Mouse (Mus musculus) CH12.LX (cell line): ENCODE measurements around the gene Gm45337. TPM values are rescaled to one million over a fixed set of nuclear protein-coding genes. Genes with fewer than 3 reads are reported as not detected.

ENCODE experiments used
- polyA plus RNA-seq: library from polyadenylated mRNA; unstranded; fragments of >175 nt; gene quantifications from 2 replicates; pipeline ENCODE4 v1.2.1, GENCODE M21; 2012; ENCODE audit warnings: low read depth; ENCODE audit not compliant: insufficient read length
- total RNA-seq, 2 experiments: library from RNA; depleted of rRNA; stranded (reverse); fragments of 300-350 nt in 1 of 2; fragments of >200 nt in 1 of 2; gene quantifications; 2 replicates each; pipeline ENCODE4 v1.2.3; 2012 to 2014

Gene Gm45337
- total and polyA plus RNA-seq, 3 experiments: not detected

Other genes starting within 250 kb of the Gm45337 start
Only the 20 nearest of the 21 such genes appear.
- 16.9 and 18.8 TPM in 2 replicates for gene Tollip, start 226.1 kb downstream of the Gm45337 start, total RNA-seq (2012; rRNA removed)
- 22.3 and 22.8 TPM in 2 replicates for gene Tollip, start 226.1 kb downstream of the Gm45337 start, total RNA-seq (2014; rRNA removed)
- gene Tollip, start 226.1 kb downstream of the Gm45337 start, polyA plus RNA-seq: 24.4 and 29.6 TPM in 2 replicates
- gene Brsk2, start 194.9 kb downstream of the Gm45337 start, total RNA-seq (2012; rRNA removed): 10.7 and 10.9 TPM in 2 replicates
- 5.3 and 5.4 TPM in 2 replicates for gene Brsk2, start 194.9 kb downstream of the Gm45337 start, total RNA-seq (2014; rRNA removed)
- gene Brsk2, start 194.9 kb downstream of the Gm45337 start, polyA plus RNA-seq: 8.8 and 11.0 TPM in 2 replicates
- gene Mob2, start 83.5 kb downstream of the Gm45337 start, total RNA-seq (2012; rRNA removed): 22.4 and 25.9 TPM in 2 replicates
- gene Mob2, start 83.5 kb downstream of the Gm45337 start, total RNA-seq (2014; rRNA removed): 30.5 and 33.2 TPM in 2 replicates
- gene Mob2, start 83.5 kb downstream of the Gm45337 start, polyA plus RNA-seq: 26.3 and 27.3 TPM in 2 replicates
- gene Dusp8, start 48.8 kb downstream of the Gm45337 start, total RNA-seq (2012; rRNA removed): 1.2 and 1.5 TPM in 2 replicates
- gene Dusp8, start 48.8 kb downstream of the Gm45337 start, total RNA-seq (2014; rRNA removed): 0.07 and 0.17 TPM in 2 replicates
- 0.11 and 0.14 TPM in 2 replicates for gene Dusp8, start 48.8 kb downstream of the Gm45337 start, polyA plus RNA-seq
- gene Gm45618, start 23.9 kb downstream of the Gm45337 start, total RNA-seq (2012; rRNA removed): not detected in 2 replicates
- not detected in 2 replicates for gene Gm45618, start 23.9 kb downstream of the Gm45337 start, total RNA-seq (2014; rRNA removed)
- not detected in 2 replicates for gene Gm45618, start 23.9 kb downstream of the Gm45337 start, polyA plus RNA-seq
- gene Gm39115, start 8.6 kb downstream of the Gm45337 start, total RNA-seq (2012; rRNA removed): not detected in 2 replicates
- gene Gm39115, start 8.6 kb downstream of the Gm45337 start, total RNA-seq (2014; rRNA removed): not detected in 2 replicates
- not detected in 2 replicates for gene Gm39115, start 8.6 kb downstream of the Gm45337 start, polyA plus RNA-seq
- gene Gm29735, start 12.5 kb upstream of the Gm45337 start, total RNA-seq (2012; rRNA removed): not detected in 2 replicates
- gene Gm29735, start 12.5 kb upstream of the Gm45337 start, total RNA-seq (2014; rRNA removed): not detected in 2 replicates
- not detected in 2 replicates for gene Gm29735, start 12.5 kb upstream of the Gm45337 start, polyA plus RNA-seq
- not detected in 2 replicates for gene Gm4553, start 21.1 kb upstream of the Gm45337 start, total RNA-seq (2012; rRNA removed)
- gene Gm4553, start 21.1 kb upstream of the Gm45337 start, total RNA-seq (2014; rRNA removed): not detected in 2 replicates
- not detected in 2 replicates for gene Gm4553, start 21.1 kb upstream of the Gm45337 start, polyA plus RNA-seq
- not detected in 2 replicates for gene Krtap5-2, start 31.4 kb upstream of the Gm45337 start, total RNA-seq (2012; rRNA removed)
- not detected in 2 replicates for gene Krtap5-2, start 31.4 kb upstream of the Gm45337 start, total RNA-seq (2014; rRNA removed)
- not detected in 2 replicates for gene Krtap5-2, start 31.4 kb upstream of the Gm45337 start, polyA plus RNA-seq
- not detected in 2 replicates for gene Gm10153, start 45.8 kb upstream of the Gm45337 start, total RNA-seq (2012; rRNA removed)
- not detected in 2 replicates for gene Gm10153, start 45.8 kb upstream of the Gm45337 start, total RNA-seq (2014; rRNA removed)
- gene Gm10153, start 45.8 kb upstream of the Gm45337 start, polyA plus RNA-seq: not detected in 2 replicates
- gene Krtap5-3, start 56.8 kb upstream of the Gm45337 start, total RNA-seq (2012; rRNA removed): not detected in 2 replicates
- gene Krtap5-3, start 56.8 kb upstream of the Gm45337 start, total RNA-seq (2014; rRNA removed): not detected in 2 replicates
- not detected in 2 replicates for gene Krtap5-3, start 56.8 kb upstream of the Gm45337 start, polyA plus RNA-seq
- gene Gm7579, start 67.3 kb upstream of the Gm45337 start, total RNA-seq (2012; rRNA removed): not detected in 2 replicates
- not detected in 2 replicates for gene Gm7579, start 67.3 kb upstream of the Gm45337 start, total RNA-seq (2014; rRNA removed)
- gene Gm7579, start 67.3 kb upstream of the Gm45337 start, polyA plus RNA-seq: not detected in 2 replicates
- not detected in 2 replicates for gene Krtap5-5, start 85.4 kb upstream of the Gm45337 start, total RNA-seq (2012; rRNA removed)
- gene Krtap5-5, start 85.4 kb upstream of the Gm45337 start, total RNA-seq (2014; rRNA removed): not detected in 2 replicates
- gene Krtap5-5, start 85.4 kb upstream of the Gm45337 start, polyA plus RNA-seq: not detected in 2 replicates
- gene Gm40460, start 96.5 kb upstream of the Gm45337 start, total RNA-seq (2012; rRNA removed): not detected in 2 replicates
- gene Gm40460, start 96.5 kb upstream of the Gm45337 start, total RNA-seq (2014; rRNA removed): not detected in 2 replicates
- gene Gm40460, start 96.5 kb upstream of the Gm45337 start, polyA plus RNA-seq: not detected in 2 replicates
- gene Gm2431, start 113.7 kb upstream of the Gm45337 start, total RNA-seq (2012; rRNA removed): not detected in 2 replicates
- gene Gm2431, start 113.7 kb upstream of the Gm45337 start, total RNA-seq (2014; rRNA removed): not detected in 2 replicates
- gene Gm2431, start 113.7 kb upstream of the Gm45337 start, polyA plus RNA-seq: not detected in 2 replicates
- not detected in 2 replicates for gene Gm4559, start 129.8 kb upstream of the Gm45337 start, total RNA-seq (2012; rRNA removed)
- not detected in 2 replicates for gene Gm4559, start 129.8 kb upstream of the Gm45337 start, total RNA-seq (2014; rRNA removed)
- not detected in 2 replicates for gene Gm4559, start 129.8 kb upstream of the Gm45337 start, polyA plus RNA-seq
- not detected in 2 replicates for gene Krtap5-1, start 152.5 kb upstream of the Gm45337 start, total RNA-seq (2012; rRNA removed)
- not detected in 2 replicates for gene Krtap5-1, start 152.5 kb upstream of the Gm45337 start, total RNA-seq (2014; rRNA removed)
- gene Krtap5-1, start 152.5 kb upstream of the Gm45337 start, polyA plus RNA-seq: not detected in 2 replicates
- gene Krtap5-4, start 158.9 kb upstream of the Gm45337 start, total RNA-seq (2012; rRNA removed): not detected in 2 replicates
- gene Krtap5-4, start 158.9 kb upstream of the Gm45337 start, total RNA-seq (2014; rRNA removed): not detected in 2 replicates
- gene Krtap5-4, start 158.9 kb upstream of the Gm45337 start, polyA plus RNA-seq: not detected in 2 replicates
- not detected in 2 replicates for gene Ifitm10, start 229.1 kb upstream of the Gm45337 start, total RNA-seq (2012; rRNA removed)
- not detected in 2 replicates for gene Ifitm10, start 229.1 kb upstream of the Gm45337 start, total RNA-seq (2014; rRNA removed)
- gene Ifitm10, start 229.1 kb upstream of the Gm45337 start, polyA plus RNA-seq: not detected in 2 replicates
- 8.4 TPM in 1 of 2 replicates, not detected in the other for gene Gm49369, start 238.1 kb upstream of the Gm45337 start, total RNA-seq (2012; rRNA removed)
- not detected in 2 replicates for gene Gm49369, start 238.1 kb upstream of the Gm45337 start, total RNA-seq (2014; rRNA removed)
- 5.2 and 38.7 TPM in 2 replicates for gene Gm49369, start 238.1 kb upstream of the Gm45337 start, polyA plus RNA-seq